Mouse (Mus musculus) monocyte, adult 5-6 weeks (primary cell): ENCODE data around the gene Arhgap18. TPM values are rescaled to one million over a fixed set of nuclear protein-coding genes. Genes with fewer than 3 reads are reported as not detected.

Experiments
- ATAC-seq: fragments of 153-309, 156-312 bp; replicated peaks from 2 replicates; pipeline ENCODE4 v1.8.0; 2017; ENCODE audit warnings: mild to moderate bottlenecking; ENCODE audit not compliant: low TSS enrichment, insufficient number of reproducible peaks, severe bottlenecking, poor library complexity, low FRiP score
- total RNA-seq: library from RNA; stranded (forward); fragments of 200-1000, 200-491, 200-594 nt; gene quantifications from 3 replicates; pipeline ENCODE4 v1.2.3, GENCODE M21; 2017

The Arhgap18 gene
- total RNA-seq, 1 experiment from 2014 or later, result 39.9 TPM

DNA sequence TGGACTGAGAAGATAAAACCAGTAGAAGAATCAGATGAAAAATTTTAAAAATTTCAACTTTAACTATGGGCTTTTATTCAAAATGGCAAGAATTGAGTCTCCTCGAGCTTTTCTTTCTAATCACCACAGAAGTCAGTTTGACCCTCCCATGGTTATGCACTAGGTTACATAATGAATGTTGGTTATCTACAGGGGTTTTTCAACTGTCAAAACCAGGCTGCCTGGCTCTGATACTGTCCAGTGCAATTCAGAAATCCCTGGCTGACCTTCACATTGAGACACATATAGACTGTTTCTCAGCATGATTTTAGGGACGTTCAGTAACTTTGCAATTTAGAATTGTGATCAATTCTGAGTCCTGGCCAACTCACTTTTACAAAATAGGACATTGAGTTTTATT, 195.1 kb downstream of the Arhgap18 start:
- no peak for ATAC-seq

DNA sequence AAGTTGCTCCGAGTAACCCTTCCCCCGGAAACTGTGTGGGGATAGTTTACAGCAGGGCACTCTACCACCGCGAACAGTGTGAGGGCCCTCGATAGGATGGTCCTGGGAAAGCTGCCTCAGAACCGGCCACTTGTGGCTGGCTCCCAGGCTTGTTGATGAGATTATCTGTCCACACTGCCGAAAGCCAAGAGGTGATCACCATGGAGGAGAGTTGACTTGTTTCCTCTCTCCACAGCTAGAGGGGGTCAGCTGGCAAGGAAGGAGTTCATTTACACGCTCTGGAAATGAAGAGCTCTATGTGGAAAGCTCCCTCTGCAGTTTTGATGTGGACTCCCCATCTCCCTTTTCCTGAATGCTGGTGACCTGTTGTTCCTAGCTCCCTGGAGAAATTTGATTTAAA, 196.4 kb downstream of the Arhgap18 start:
- no peak for ATAC-seq

DNA sequence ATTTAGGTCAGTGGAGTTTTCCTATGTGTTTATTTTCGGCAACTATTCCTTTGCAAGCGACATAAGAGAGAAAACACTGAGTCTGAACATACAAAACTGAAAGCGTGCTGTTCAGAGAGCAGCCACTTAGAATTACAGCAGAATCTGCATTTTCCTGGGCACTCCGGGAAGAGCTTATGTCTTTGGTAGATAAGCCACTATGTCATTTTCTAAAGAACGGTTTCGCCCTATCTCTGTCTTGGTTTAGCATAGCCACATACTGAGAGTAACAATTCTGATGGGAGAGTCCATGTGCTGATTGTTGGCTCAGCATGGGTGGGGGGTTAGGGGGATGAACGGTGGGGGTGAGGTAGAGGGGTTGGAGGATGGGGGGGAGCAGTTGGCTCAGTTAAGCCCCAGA, 197.2 kb downstream of the Arhgap18 start:
- no peak for ATAC-seq

DNA sequence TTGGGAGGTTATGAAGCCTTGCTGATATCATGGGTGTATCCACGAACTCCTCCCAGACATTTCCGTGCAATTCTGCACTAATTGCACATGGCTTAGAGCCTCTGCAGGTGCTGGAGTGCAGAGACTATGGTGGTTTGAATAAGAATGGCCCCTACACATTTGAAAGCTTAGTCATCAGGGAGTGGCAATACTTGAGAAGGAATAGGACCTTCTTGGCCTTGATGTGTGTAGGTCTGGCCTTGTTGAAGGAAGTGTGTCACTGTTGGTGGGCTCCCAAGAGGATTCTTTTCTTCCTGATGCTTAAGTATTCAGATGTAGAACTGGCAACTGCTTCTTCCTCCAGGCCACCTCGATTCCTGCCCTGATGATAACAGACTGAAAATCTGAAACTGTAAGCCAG, 205.3 kb downstream of the Arhgap18 start:
- ATAC-seq, result no peak
